Mouse (Mus musculus) spleen, adult 18-20 months (tissue): ENCODE data around the gene Tmem200b.

Experiments
- DNase-seq, 2 experiments: peaks; one replicate each; pipeline ENCODE4 v3.0.0; 2022; ENCODE audit warnings: mixed read lengths in 2 of 2

Gene Tmem200b

GRCm38 (mm10) chr4:131968873-131969272, 47.3 kb downstream of the Tmem200b start:
- DNase-seq = no peak

GRCm38 (mm10) chr4:131970244-131970853, 48.8 kb downstream of the Tmem200b start:
- no peak for DNase-seq
